Mouse (Mus musculus) limb, embryonic 10.5 days (tissue): Measurements from ENCODE around the gene Il34. TPM values are rescaled to one million over a fixed set of nuclear protein-coding genes. Genes with fewer than 3 reads are reported as not detected.

Experiments used
- DNase-seq: peaks from one replicate; pipeline ENCODE4 v3.0.0-alpha.2; 2017; ENCODE audit warnings: low spot score
- H3K27ac ChIP-seq: fragments of 300-500 bp; sonication (generic); 2 replicates; pipeline ENCODE4 v1.5.1; 2016; ENCODE audit warnings: mild to moderate bottlenecking
- H3K27me3 ChIP-seq: fragments of 300-500 bp; sonication (generic); 2 replicates; pipeline ENCODE4 v1.6.1; 2016; ENCODE audit warnings: low read depth, mild to moderate bottlenecking; ENCODE audit not compliant: poor library complexity, severe bottlenecking
- H3K36me3 ChIP-seq: fragments of 300-500 bp; sonication (generic); 2 replicates; pipeline ENCODE4 v1.6.1; 2016; ENCODE audit warnings: mild to moderate bottlenecking, moderate library complexity
- H3K4me1 ChIP-seq: fragments of 300-500 bp; sonication (generic); 2 replicates; pipeline ENCODE4 v1.6.1; 2016
- H3K4me3 ChIP-seq: fragments of 300-500 bp; sonication (generic); 2 replicates; pipeline ENCODE4 v1.5.1; 2016; ENCODE audit warnings: mild to moderate bottlenecking, moderate library complexity
- H3K9me3 ChIP-seq: fragments of 300-500 bp; sonication (generic); replicated peaks from 2 replicates; pipeline ENCODE4 v1.6.1; 2016; ENCODE audit warnings: mild to moderate bottlenecking
- WGBS: fragments of 180-500 bp; shearing (Covaris S2); methylation state at CpG from one replicate; pipeline ENCODE4 v1.1.7; 2016; 5-methylcytosine and 5-hydroxymethylcytosine counted together
- polyA plus RNA-seq: library from polyadenylated mRNA; unstranded; fragments of >200 nt; fragmentation: Nextera tagmentation; extraction: Ambion mirVana; gene quantifications from 2 replicates; pipeline ENCODE4 v1.2.1, GENCODE M21; 2016

Gene Il34
- polyA plus RNA-seq, 1 experiment from 2014 or later, result 0.15 TPM

GRCm38 (mm10) chr8:110806146-110806545 is 422 bp upstream of the Il34 start:
- WGBS, result 86% methylated on average over 1 of the region's 1 CpGs

GRCm38 (mm10) chr8:110804825-110805514 is 754 bp downstream of the Il34 start:
- no peak for DNase-seq
- Histone ChIP-seq H3K27ac (no peak overlapping the region), H3K4me3 (no peak overlapping the region), H3K9me3 (no peaks in the 10 kb centered on the region), H3K36me3 (peaks cover 16% of the 10 kb centered on the region), H3K4me1 (no peaks in the 10 kb centered on the region), H3K27me3 (no peaks in the 10 kb centered on the region)
- 67% methylated on average over 3 of the region's 3 CpGs for WGBS

More at GRCm38 (mm10) chr8:110806146-110806545, 422 bp upstream of the Il34 start:
- Histone ChIP-seq H3K27me3 (no peaks in the 10 kb centered on the region), H3K4me1 (no peaks in the 10 kb centered on the region), H3K36me3 (peaks cover 28% of the 10 kb centered on the region), H3K9me3 (no peaks in the 10 kb centered on the region), H3K4me3 (no peak overlapping the region), H3K27ac (no peak overlapping the region)
- DNase-seq, result no peak

- Histone ChIP-seq H3K27me3 (no peaks in the 10 kb centered on the region), H3K4me3 (no peak overlapping the region), H3K27ac (no peak overlapping the region), H3K9me3 (no peaks in the 10 kb centered on the region), H3K36me3 (peaks cover 5% of the 10 kb centered on the region), H3K4me1 (no peaks in the 10 kb centered on the region)
- DNase-seq, result no peak
- 93% methylated on average over 9 of the region's 9 CpGs for WGBS
Observed at GRCm38 (mm10) chr8:110803856-110804255, 1.9 kb downstream of the Il34 start.

GRCm38 (mm10) chr8:110802988-110803387 is 2.7 kb downstream of the Il34 start:
- no peak for DNase-seq
- WGBS, result 92% methylated on average over 5 of the region's 5 CpGs
- H3K4me1 ChIP-seq, result no peaks in the 10 kb centered on the region
- H3K4me3 ChIP-seq, result no peak overlapping the region
- no peaks in the 10 kb centered on the region for H3K36me3 ChIP-seq
- H3K27me3 ChIP-seq, result no peaks in the 10 kb centered on the region
- no peak overlapping the region for H3K27ac ChIP-seq
- no peaks in the 10 kb centered on the region for H3K9me3 ChIP-seq

GRCm38 (mm10) chr8:110797086-110797485 is 8.6 kb downstream of the Il34 start:
- no peaks in the 10 kb centered on the region for H3K27me3 ChIP-seq
- no peak overlapping the region for H3K4me3 ChIP-seq
- 95% methylated on average over 8 of the region's 8 CpGs for WGBS
- no peak for DNase-seq
- H3K27ac ChIP-seq, result no peak overlapping the region
- no peaks in the 10 kb centered on the region for H3K36me3 ChIP-seq
- H3K9me3 ChIP-seq, result no peaks in the 10 kb centered on the region
- H3K4me1 ChIP-seq, result 0 out of 2 replicates have a peak, but pooled peaks cover 4% of the 10 kb centered on the region

- Histone ChIP-seq H3K9me3 (no peaks in the 10 kb centered on the region), H3K36me3 (no peaks in the 10 kb centered on the region), H3K4me3 (no peak overlapping the region), H3K4me1 (peaks cover 4% of the 10 kb centered on the region; the same call in 1 of the 2 replicates), H3K27ac (no peak overlapping the region), H3K27me3 (no peaks in the 10 kb centered on the region)
- 89% methylated on average over 7 of the region's 7 CpGs for WGBS
- no peak for DNase-seq
Observed at GRCm38 (mm10) chr8:110794363-110794965, 11.3 kb downstream of the Il34 start.

GRCm38 (mm10) chr8:110793936-110794335 is 11.8 kb downstream of the Il34 start:
- Histone ChIP-seq H3K4me3 (no peak overlapping the region), H3K4me1 (peaks cover 7% of the 10 kb centered on the region; the same call in 1 of the 2 replicates), H3K36me3 (no peaks in the 10 kb centered on the region), H3K27ac (no peak overlapping the region), H3K27me3 (no peaks in the 10 kb centered on the region), H3K9me3 (no peaks in the 10 kb centered on the region)
- DNase-seq, result no peak
- 91% methylated on average over 9 of the region's 9 CpGs for WGBS

GRCm38 (mm10) chr8:110793511-110793910 is 12.2 kb downstream of the Il34 start:
- no peaks in the 10 kb centered on the region for H3K27me3 ChIP-seq
- no peak overlapping the region for H3K4me3 ChIP-seq
- peaks cover 7% of the 10 kb centered on the region; the same call in 1 of the 2 replicates for H3K4me1 ChIP-seq
- no peaks in the 10 kb centered on the region for H3K9me3 ChIP-seq
- no peak overlapping the region; the same call in 1 of the 2 replicates for H3K27ac ChIP-seq
- 86% methylated on average over 9 of the region's 9 CpGs for WGBS
- DNase-seq, result no peak
- no peaks in the 10 kb centered on the region for H3K36me3 ChIP-seq

- Histone ChIP-seq H3K4me1 (peaks cover 7% of the 10 kb centered on the region; the same call in 1 of the 2 replicates), H3K4me3 (no peak overlapping the region), H3K36me3 (no peaks in the 10 kb centered on the region), H3K27me3 (no peaks in the 10 kb centered on the region), H3K27ac (no peak overlapping the region), H3K9me3 (no peaks in the 10 kb centered on the region)
- no peak for DNase-seq
- WGBS, result 78% methylated on average over 11 of the region's 11 CpGs
Observed at GRCm38 (mm10) chr8:110792574-110793200, 13.0 kb downstream of the Il34 start.

GRCm38 (mm10) chr8:110791164-110791563 is 14.6 kb downstream of the Il34 start:
- no peak overlapping the region for H3K4me3 ChIP-seq
- no peaks in the 10 kb centered on the region for H3K27me3 ChIP-seq
- peaks cover 7% of the 10 kb centered on the region; the same call in 1 of the 2 replicates for H3K4me1 ChIP-seq
- H3K9me3 ChIP-seq, result no peaks in the 10 kb centered on the region
- 83% methylated on average over 10 of the region's 10 CpGs for WGBS
- no peak for DNase-seq
- no peak overlapping the region for H3K27ac ChIP-seq
- no peaks in the 10 kb centered on the region for H3K36me3 ChIP-seq

- no peak overlapping the region for H3K27ac ChIP-seq
- WGBS, result 67% methylated on average over 6 of the region's 6 CpGs
- H3K4me1 ChIP-seq, result peaks cover 7% of the 10 kb centered on the region; the same call in 1 of the 2 replicates
- DNase-seq, result no peak
- no peaks in the 10 kb centered on the region for H3K36me3 ChIP-seq
- H3K9me3 ChIP-seq, result no peaks in the 10 kb centered on the region
- no peak overlapping the region for H3K4me3 ChIP-seq
- no peaks in the 10 kb centered on the region for H3K27me3 ChIP-seq
Observed at GRCm38 (mm10) chr8:110790270-110790669, 15.5 kb downstream of the Il34 start.

GRCm38 (mm10) chr8:110789571-110789970 is 16.2 kb downstream of the Il34 start:
- no peak overlapping the region for H3K27ac ChIP-seq
- H3K9me3 ChIP-seq, result no peaks in the 10 kb centered on the region
- DNase-seq, result no peak
- no peaks in the 10 kb centered on the region for H3K36me3 ChIP-seq
- no peaks in the 10 kb centered on the region for H3K27me3 ChIP-seq
- no peak overlapping the region for H3K4me3 ChIP-seq
- WGBS, result 58% methylated on average over 12 of the region's 12 CpGs
- H3K4me1 ChIP-seq, result peaks cover 7% of the 10 kb centered on the region; the same call in 1 of the 2 replicates

- H3K27me3 ChIP-seq, result no peaks in the 10 kb centered on the region
- H3K4me1 ChIP-seq, result peaks cover 7% of the 10 kb centered on the region; the same call in 1 of the 2 replicates
- no peaks in the 10 kb centered on the region for H3K36me3 ChIP-seq
- no peak overlapping the region for H3K4me3 ChIP-seq
- no peak for DNase-seq
- no peak overlapping the region for H3K27ac ChIP-seq
- 73% methylated on average over 12 of the region's 12 CpGs for WGBS
- no peaks in the 10 kb centered on the region for H3K9me3 ChIP-seq
Observed at GRCm38 (mm10) chr8:110788981-110789380, 16.7 kb downstream of the Il34 start.
